Mouse (Mus musculus) lung, embryonic 16.5 days (tissue): ENCODE measurements at regions not wholly inside any gene's neighbourhood (a gene's known extent, or its start where the extent isn't known, plus 50 kb on each side); places are given as distances from the start of the nearest gene placed in this dataset.
"Not testable (repeated sequence)": the region's sequence is repeated elsewhere in the genome, so short reads cannot be mapped to it uniquely, and the experiment has no call there.

Source experiments
- ATAC-seq: fragments of 200-750 bp; cut with Nextera tagmentation; 2 replicates; pipeline ENCODE4 v1.8.0; 2017; ENCODE audit warnings: low read depth, mild to moderate bottlenecking, moderate library complexity
- H3K27ac ChIP-seq: fragments of 300-500 bp; sonication (generic); 2 replicates; pipeline ENCODE4 v1.5.1; 2014; ENCODE audit warnings: mild to moderate bottlenecking, control low read depth, low read length
- H3K27me3 ChIP-seq: fragments of 300-500 bp; sonication (generic); 2 replicates; pipeline ENCODE4 v1.6.1; 2014; ENCODE audit warnings: low read depth, low read length, mixed read lengths; ENCODE audit not compliant: control insufficient read depth, insufficient read depth
- H3K36me3 ChIP-seq: fragments of 300-500 bp; sonication (generic); 2 replicates; pipeline ENCODE4 v1.6.1; 2014; ENCODE audit warnings: low read length; ENCODE audit not compliant: control insufficient read depth, insufficient read depth
- H3K4me1 ChIP-seq: fragments of 300-500 bp; sonication (generic); replicated peaks from 2 replicates; pipeline ENCODE4 v1.6.1; 2014; ENCODE audit warnings: low read length, mixed read lengths; ENCODE audit not compliant: control insufficient read depth, insufficient read depth
- H3K4me2 ChIP-seq: fragments of 300-500 bp; sonication (generic); 2 replicates; pipeline ENCODE4 v1.6.1; 2014; ENCODE audit warnings: low read depth, low read length, control low read depth
- H3K4me3 ChIP-seq: fragments of 300-500 bp; sonication (generic); 2 replicates; pipeline ENCODE4 v1.5.1; 2014; ENCODE audit warnings: mild to moderate bottlenecking, low read length, control low read depth
- H3K9ac ChIP-seq: fragments of 300-500 bp; sonication (generic); 2 replicates; pipeline ENCODE4 v1.6.1; 2014; ENCODE audit warnings: low read length, control low read depth
- H3K9me3 ChIP-seq: fragments of 300-500 bp; sonication (generic); 2 replicates; pipeline ENCODE4 v1.6.1; 2016; ENCODE audit warnings: low read length; ENCODE audit not compliant: control insufficient read depth
- WGBS: fragments of 180-500 bp; shearing (Covaris S2); extraction: QIAGEN DNeasy Blood & Tissue Kit; methylation state at CpG from one replicate; pipeline ENCODE4 v1.1.7; 2014; 5-methylcytosine and 5-hydroxymethylcytosine counted together

- H3K9ac ChIP-seq = no peak overlapping the region
- no peaks in the 10 kb centered on the region for H3K36me3 ChIP-seq
- H3K27me3 ChIP-seq = no peaks in the 10 kb centered on the region
- no peak overlapping the region for H3K27ac ChIP-seq
- 77% methylated on average over 6 of the region's 6 CpGs for WGBS
- H3K4me2 ChIP-seq = no peak overlapping the region
- no peaks in the 10 kb centered on the region for H3K9me3 ChIP-seq
- no peak for ATAC-seq
- H3K4me1 ChIP-seq = no peaks in the 10 kb centered on the region
- H3K4me3 ChIP-seq = no peak overlapping the region
Observed at GRCm38 (mm10) chr16:12824646-12825045, 284.8 kb upstream of the Ercc4 start.

- H3K4me3 ChIP-seq = no peak overlapping the region
- WGBS = 56% methylated on average over 8 of the region's 8 CpGs
- H3K4me2 ChIP-seq = no peak overlapping the region
- no peaks in the 10 kb centered on the region for H3K4me1 ChIP-seq
- no peaks in the 10 kb centered on the region for H3K36me3 ChIP-seq
- no peak for ATAC-seq
- H3K9ac ChIP-seq = no peak overlapping the region
- H3K9me3 ChIP-seq = no peaks in the 10 kb centered on the region
- H3K27ac ChIP-seq = no peak overlapping the region
- H3K27me3 ChIP-seq = no peaks in the 10 kb centered on the region
Observed at GRCm38 (mm10) chr16:12826222-12826621, 283.3 kb upstream of the Ercc4 start.

GRCm38 (mm10) chr16:12831308-12831707, 278.2 kb upstream of the Ercc4 start:
- not testable (repeated sequence) for H3K4me1 ChIP-seq, H3K36me3 ChIP-seq, H3K9me3 ChIP-seq, H3K4me3 ChIP-seq, ATAC-seq, H3K27me3 ChIP-seq, H3K9ac ChIP-seq, H3K27ac ChIP-seq, H3K4me2 ChIP-seq
- 33% methylated on average over 1 of the region's 1 CpGs for WGBS

DNA sequence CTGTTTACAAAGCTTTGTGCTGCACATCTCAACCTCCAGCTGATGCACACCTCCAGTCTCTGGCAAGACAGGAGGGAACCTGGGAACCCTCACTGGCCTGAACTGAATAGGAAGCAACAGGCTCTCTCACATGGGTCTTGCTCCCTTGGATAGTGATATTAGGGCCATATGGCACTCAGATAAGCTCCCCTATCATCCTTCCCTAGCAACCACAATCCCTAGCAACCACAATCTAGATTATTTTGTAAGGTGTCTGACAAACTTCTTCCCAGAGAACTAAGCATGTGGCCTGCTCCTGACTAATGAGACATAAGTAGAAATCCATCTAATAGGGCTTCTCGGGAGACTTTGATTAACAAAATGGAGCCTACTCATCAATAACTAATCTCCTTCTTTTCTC, 253.1 kb upstream of the Ercc4 start:
- no peaks in the 10 kb centered on the region for H3K27me3 ChIP-seq
- no peak overlapping the region for H3K4me3 ChIP-seq
- H3K9me3 ChIP-seq = no peaks in the 10 kb centered on the region
- no peak for ATAC-seq
- no peaks in the 10 kb centered on the region for H3K36me3 ChIP-seq
- no peak overlapping the region for H3K4me2 ChIP-seq
- 90% methylated on average over 1 of the region's 1 CpGs for WGBS
- H3K4me1 ChIP-seq = no peaks in the 10 kb centered on the region
- H3K27ac ChIP-seq = no peak overlapping the region
- H3K9ac ChIP-seq = no peak overlapping the region

- no peaks in the 10 kb centered on the region for H3K9me3 ChIP-seq
- H3K4me2 ChIP-seq = no peak overlapping the region
- H3K4me1 ChIP-seq = no peaks in the 10 kb centered on the region
- H3K27me3 ChIP-seq = no peaks in the 10 kb centered on the region
- H3K9ac ChIP-seq = no peak overlapping the region
- no peak for ATAC-seq
- no peak overlapping the region for H3K4me3 ChIP-seq
- H3K27ac ChIP-seq = no peak overlapping the region
- no peaks in the 10 kb centered on the region for H3K36me3 ChIP-seq
- WGBS = 72% methylated on average over 5 of the region's 5 CpGs
Observed at GRCm38 (mm10) chr16:12859714-12860355, 249.6 kb upstream of the Ercc4 start.

- Histone ChIP-seq H3K4me2 (no peak overlapping the region), H3K27ac (no peak overlapping the region), H3K36me3 (no peaks in the 10 kb centered on the region), H3K4me1 (no peaks in the 10 kb centered on the region), H3K9me3 (no peaks in the 10 kb centered on the region), H3K9ac (no peak overlapping the region), H3K4me3 (no peak overlapping the region), H3K27me3 (no peaks in the 10 kb centered on the region)
- peak; percentile 91 for ATAC-seq
- WGBS = 50% methylated on average over 5 of the region's 5 CpGs
Observed at GRCm38 (mm10) chr16:12862561-12862960, 246.9 kb upstream of the Ercc4 start.

- H3K27ac ChIP-seq, H3K4me2 ChIP-seq, H3K9me3 ChIP-seq, ATAC-seq, H3K9ac ChIP-seq, H3K36me3 ChIP-seq, H3K4me3 ChIP-seq, H3K4me1 ChIP-seq, H3K27me3 ChIP-seq: not testable (repeated sequence)
- 71% methylated on average over 5 of the region's 5 CpGs for WGBS
Observed at GRCm38 (mm10) chr16:12878326-12878725, 231.2 kb upstream of the Ercc4 start.

GRCm38 (mm10) chr16:12880011-12880410, 229.5 kb upstream of the Ercc4 start:
- Histone ChIP-seq H3K4me2 (no peak overlapping the region), H3K9me3 (no peaks in the 10 kb centered on the region), H3K27me3 (no peaks in the 10 kb centered on the region), H3K36me3 (no peaks in the 10 kb centered on the region), H3K4me1 (peaks cover 3% of the 10 kb centered on the region), H3K4me3 (no peak overlapping the region), H3K27ac (peak overlapping the region; percentile 63; the same call in 1 of the 2 replicates), H3K9ac (no peak overlapping the region)
- WGBS = 48% methylated on average over 8 of the region's 8 CpGs
- peak; percentile 83 for ATAC-seq

DNA sequence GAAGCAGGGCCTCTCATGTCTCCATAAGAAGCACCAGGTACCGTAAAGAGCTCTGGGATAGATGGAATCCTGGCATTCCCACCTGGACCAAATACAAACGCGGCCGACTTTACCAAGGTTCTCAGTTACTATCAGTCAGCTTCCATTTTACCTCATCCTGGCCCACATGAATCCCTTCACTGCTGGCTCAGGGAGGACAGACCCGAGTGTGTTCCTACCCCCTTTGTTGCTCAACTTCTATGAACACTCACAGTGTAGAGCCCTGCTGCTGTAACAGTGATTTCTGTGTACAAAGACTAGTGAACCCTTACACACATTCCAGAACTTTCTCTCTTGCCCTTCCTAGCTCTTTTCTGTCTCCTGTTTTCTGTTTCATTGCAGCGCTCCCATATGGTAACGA, 229.0 kb upstream of the Ercc4 start:
- H3K4me3 ChIP-seq = no peak overlapping the region
- peaks cover 3% of the 10 kb centered on the region for H3K4me1 ChIP-seq
- ATAC-seq = peak; percentile 59
- peak overlapping the region; percentile 63; the same call in 1 of the 2 replicates for H3K27ac ChIP-seq
- no peaks in the 10 kb centered on the region for H3K27me3 ChIP-seq
- H3K4me2 ChIP-seq = no peak overlapping the region
- no peak overlapping the region for H3K9ac ChIP-seq
- no peaks in the 10 kb centered on the region for H3K9me3 ChIP-seq
- H3K36me3 ChIP-seq = no peaks in the 10 kb centered on the region
- WGBS = 82% methylated on average over 7 of the region's 7 CpGs

DNA sequence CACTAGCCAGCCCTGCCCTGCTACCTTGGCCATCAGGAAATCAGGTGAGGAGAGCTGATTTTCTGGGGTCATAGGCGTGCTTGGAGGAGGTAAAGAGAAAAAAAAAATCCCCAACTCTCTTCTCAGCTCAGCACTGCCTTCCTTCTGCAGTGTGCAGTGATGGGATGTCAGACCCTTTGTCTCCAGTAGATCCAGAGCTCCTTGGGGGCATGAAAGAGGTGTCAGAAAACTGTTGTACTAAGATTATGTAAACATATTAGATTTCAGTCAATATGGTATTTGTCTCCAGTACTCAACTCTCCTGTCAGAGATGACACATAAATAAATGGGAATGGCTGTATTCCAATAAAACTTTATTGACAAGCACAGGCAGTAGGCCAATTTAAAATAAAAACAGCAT, 226.8 kb upstream of the Ercc4 start:
- Histone ChIP-seq H3K27me3 (no peaks in the 10 kb centered on the region), H3K4me3 (no peak overlapping the region), H3K9ac (no peak overlapping the region), H3K4me1 (peaks cover 7% of the 10 kb centered on the region), H3K4me2 (no peak overlapping the region), H3K9me3 (no peaks in the 10 kb centered on the region), H3K36me3 (no peaks in the 10 kb centered on the region), H3K27ac (no peak overlapping the region)
- peak; percentile 70 for ATAC-seq
- WGBS = 50% methylated on average over 1 of the region's 1 CpGs
